Mouse (Mus musculus) E14TG2a.4 (cell line): ENCODE data around the gene Psmc6.

ENCODE experiments used
- H3K27me3 ChIP-seq: 2 replicates; pipeline ENCODE4 v1.6.1; 2014; ENCODE audit warnings: low read length, control low read depth; ENCODE audit not compliant: insufficient read depth
- H3K36me3 ChIP-seq: 2 replicates; pipeline ENCODE4 v1.6.1; 2014; ENCODE audit warnings: low read length, control low read depth; ENCODE audit not compliant: insufficient read depth
- H3K4me1 ChIP-seq: replicated peaks from 2 replicates; pipeline ENCODE4 v1.6.1; 2014; ENCODE audit warnings: low read depth, low read length, control low read depth
- H3K4me3 ChIP-seq: replicated peaks from 2 replicates; pipeline ENCODE4 v1.5.1; 2014; ENCODE audit warnings: mild to moderate bottlenecking, low read length
- H3K9me3 ChIP-seq: 2 replicates; pipeline ENCODE4 v1.6.1; 2014; ENCODE audit warnings: low read length, control low read depth
- CTCF ChIP-seq: conservative IDR thresholded peaks from 2 replicates; pipeline ENCODE4 v1.5.1; 2014; ENCODE audit warnings: low read length
- NANOG ChIP-seq: IDR thresholded peaks from 2 replicates; pipeline ENCODE4 v1.6.1; 2014; ENCODE audit warnings: borderline replicate concordance, low read length, mixed read lengths
- POU5F1 ChIP-seq: IDR thresholded peaks from 2 replicates; pipeline ENCODE4 v1.6.1; 2014; ENCODE audit warnings: low read length, borderline replicate concordance

Psmc6 gene

GRCm38 (mm10) chr14:45329589-45330181, at the start of gene Psmc6:
TSS of gene Psmc6 (plus strand) at chr14:45329788.
- Histone ChIP-seq H3K4me3 (peak within 1 kb of the TSS; percentile 100), H3K36me3 (peaks cover 34% of the 10 kb centered on the region), H3K27me3 (no peaks in the 10 kb centered on the region), H3K4me1 (peaks cover 21% of the 10 kb centered on the region), H3K9me3 (no peaks in the 10 kb centered on the region)
- TF ChIP-seq NANOG, result no peak
- no peak for TF ChIP-seq POU5F1
- peak; percentile 98 for TF ChIP-seq CTCF

GRCm38 (mm10) chr14:45282066-45282465, 47.5 kb upstream of the Psmc6 start:
- no peaks in the 10 kb centered on the region for H3K4me1 ChIP-seq

GRCm38 (mm10) chr14:45291608-45292007, 38.0 kb upstream of the Psmc6 start:
- no peaks in the 10 kb centered on the region for H3K4me1 ChIP-seq
- TF ChIP-seq NANOG, result no peak
- TF ChIP-seq POU5F1, result no peak
- TF ChIP-seq CTCF, result no peak

More at GRCm38 (mm10) chr14:45282066-45282465, 47.5 kb upstream of the Psmc6 start:
- Histone ChIP-seq H3K9me3 (no peaks in the 10 kb centered on the region), H3K4me3 (no peak overlapping the region), H3K36me3 (peaks cover 5% of the 10 kb centered on the region), H3K27me3 (no peaks in the 10 kb centered on the region)
- TF ChIP-seq POU5F1, result no peak
- no peak for TF ChIP-seq NANOG
- no peak for TF ChIP-seq CTCF

GRCm38 (mm10) chr14:45303939-45304338, 25.6 kb upstream of the Psmc6 start:
- no peaks in the 10 kb centered on the region for H3K9me3 ChIP-seq
- TF ChIP-seq NANOG (no peak), CTCF (no peak), POU5F1 (no peak)
- no peaks in the 10 kb centered on the region for H3K27me3 ChIP-seq
- peaks cover 9% of the 10 kb centered on the region for H3K4me1 ChIP-seq
- H3K36me3 ChIP-seq, result peaks cover 68% of the 10 kb centered on the region
- H3K4me3 ChIP-seq, result no peak overlapping the region

More at GRCm38 (mm10) chr14:45291608-45292007, 38.0 kb upstream of the Psmc6 start:
- Histone ChIP-seq H3K36me3 (peaks cover 62% of the 10 kb centered on the region), H3K27me3 (no peaks in the 10 kb centered on the region), H3K4me3 (no peak overlapping the region), H3K9me3 (no peaks in the 10 kb centered on the region)

- H3K36me3 ChIP-seq, result peaks cover 64% of the 10 kb centered on the region
- TF ChIP-seq POU5F1 (no peak), NANOG (no peak), CTCF (0 out of 2 replicates have a peak, but pooled peaks have one; percentile 3)
- H3K9me3 ChIP-seq, result no peaks in the 10 kb centered on the region
- H3K4me1 ChIP-seq, result peaks cover 14% of the 10 kb centered on the region
- H3K4me3 ChIP-seq, result no peak overlapping the region
- H3K27me3 ChIP-seq, result no peaks in the 10 kb centered on the region
Measured at GRCm38 (mm10) chr14:45304389-45304788, 25.2 kb upstream of the Psmc6 start.

GRCm38 (mm10) chr14:45305852-45306251, 23.7 kb upstream of the Psmc6 start:
- no peaks in the 10 kb centered on the region for H3K9me3 ChIP-seq
- TF ChIP-seq CTCF, result no peak
- no peak for TF ChIP-seq POU5F1
- TF ChIP-seq NANOG, result no peak
- H3K27me3 ChIP-seq, result no peaks in the 10 kb centered on the region
- no peak overlapping the region for H3K4me3 ChIP-seq
- peaks cover 49% of the 10 kb centered on the region for H3K36me3 ChIP-seq
- peaks cover 26% of the 10 kb centered on the region for H3K4me1 ChIP-seq

- H3K4me1 ChIP-seq, result peaks cover 28% of the 10 kb centered on the region
- H3K4me3 ChIP-seq, result no peak overlapping the region
- peaks cover 31% of the 10 kb centered on the region for H3K36me3 ChIP-seq
- no peaks in the 10 kb centered on the region for H3K27me3 ChIP-seq
- no peaks in the 10 kb centered on the region for H3K9me3 ChIP-seq
- TF ChIP-seq POU5F1, result no peak
- TF ChIP-seq CTCF, result no peak
- no peak for TF ChIP-seq NANOG
Measured at GRCm38 (mm10) chr14:45307630-45308328, 21.8 kb upstream of the Psmc6 start.

GRCm38 (mm10) chr14:45309646-45310045, 19.9 kb upstream of the Psmc6 start:
- Histone ChIP-seq H3K27me3 (no peaks in the 10 kb centered on the region), H3K9me3 (no peaks in the 10 kb centered on the region), H3K36me3 (peaks cover 24% of the 10 kb centered on the region), H3K4me1 (peaks cover 42% of the 10 kb centered on the region), H3K4me3 (no peak overlapping the region)
- TF ChIP-seq CTCF, result no peak
- no peak for TF ChIP-seq NANOG
- no peak for TF ChIP-seq POU5F1
